Mouse (Mus musculus): ENCODE results near the gene Rras. TPM values are rescaled to one million over a fixed set of nuclear protein-coding genes. Genes with fewer than 3 reads are reported as not detected.

Gene Rras
- 10 to 100 TPM; 11.8 to 12.2 TPM for total RNA-seq (2021)
- long read RNA-seq, experiment 1, transcript Rras-201 (6 exons, 995 nt): major isoform, 6 of 7 reads
- long read RNA-seq, experiment 1, partial matches to known transcripts: 0 of 7 reads
- long read RNA-seq, experiment 1, other reads (novel, unspliced or antisense): 1 of 7 reads
- long read RNA-seq, experiment 2, transcript Rras-201 (6 exons, 995 nt): major isoform, 10 of 10 reads
- long read RNA-seq, experiment 2, partial matches to known transcripts: 0 of 10 reads
- long read RNA-seq, experiment 2, other reads (novel, unspliced or antisense): 0 of 10 reads

DNA sequence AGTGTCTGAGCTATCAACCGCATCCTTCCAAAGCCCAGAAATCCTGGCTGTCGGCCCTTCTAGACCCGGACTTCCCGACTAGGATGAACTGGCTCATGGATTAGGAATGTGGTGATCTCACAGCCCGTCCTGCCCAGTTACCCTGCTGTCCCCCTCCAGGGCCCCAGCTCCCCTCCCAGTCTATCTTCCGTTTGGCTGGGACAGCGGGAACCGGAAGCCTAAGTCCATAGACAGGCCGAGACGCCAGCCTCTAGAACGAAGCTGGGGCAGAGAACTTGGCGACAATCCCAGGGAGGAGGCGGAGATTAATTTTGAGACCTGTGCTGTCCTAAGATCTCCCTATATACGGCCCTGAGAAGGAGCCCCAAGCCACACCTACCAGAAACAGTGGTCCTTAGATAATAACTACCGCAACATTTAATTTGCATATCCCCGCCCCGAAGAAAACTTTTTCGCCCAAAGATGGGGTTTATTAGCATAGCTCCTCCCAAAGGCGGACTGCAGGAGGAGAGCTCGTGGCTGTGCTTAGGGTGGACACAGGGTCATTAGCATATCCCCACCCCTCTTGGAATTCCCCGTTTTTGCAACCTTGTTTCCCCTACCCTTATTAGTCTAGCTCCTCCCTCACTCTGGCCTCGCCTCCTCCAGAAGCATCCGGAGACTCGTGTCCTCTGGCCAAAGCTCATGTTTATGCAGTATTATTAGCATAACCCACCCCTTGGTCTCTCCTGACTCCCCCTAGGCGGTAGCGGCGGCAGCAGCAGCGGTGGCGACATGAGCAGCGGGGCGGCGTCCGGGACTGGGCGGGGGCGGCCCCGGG, at the start of gene Rras:
Rras (plus strand) TSS at position 720 of the 820 bp plus-strand sequence.
- intact Hi-C loops (cut with DNase I): loop anchor here (2.0 kb wide), 1 partner anchor 35 kb away; the partner anchor contains the start of gene Prr12
- H3K4me3 ChIP-seq: peak within 1 kb of the TSS; percentile 69
- DNase-seq (ENCODE audit: extremely low spot score in 1 of 2, low spot score in 2 of 2): peak; percentile 68 to 82

DNA sequence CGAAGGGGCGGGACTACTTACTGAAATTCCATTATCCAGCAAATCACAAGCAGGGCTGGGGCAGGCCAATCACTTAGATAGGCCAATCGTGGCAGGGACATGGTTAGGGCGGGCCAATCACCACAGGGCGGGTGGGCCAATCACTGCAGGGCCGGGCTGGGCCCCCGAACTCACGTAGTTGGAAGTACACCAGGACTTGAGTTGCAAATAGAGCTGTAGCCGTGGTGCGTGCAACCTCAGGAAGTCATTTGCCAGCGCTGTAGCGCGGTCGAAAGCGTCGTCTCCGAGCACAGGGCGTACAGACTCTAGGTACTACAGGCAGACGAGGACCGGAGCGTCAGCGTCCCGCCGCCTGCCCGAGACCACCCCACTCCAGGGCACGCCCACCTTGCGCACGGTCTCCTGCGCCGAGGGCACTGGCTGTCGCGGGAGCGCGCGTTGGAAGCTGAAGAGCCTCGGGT, 47.5 kb upstream of the Rras start:
- peak overlapping the region; percentile 4; the same call in 1 of the 2 replicates for H3K27ac ChIP-seq
- peak; percentile 72 to 80 for DNase-seq (ENCODE audit: extremely low spot score in 1 of 2, low spot score in 2 of 2)
- intact Hi-C loops (cut with DNase I): no loop called here
- peak overlapping the region; percentile 49 for H3K4me3 ChIP-seq
- no peak for TF ChIP-seq CTCF (IDR thresholded peaks at IDR 0.05)

More for the DNA sequence above, at the start of gene Rras:
- peak; percentile 6 for TF ChIP-seq CTCF (IDR thresholded peaks at IDR 0.05)
- H3K27ac ChIP-seq: peak within 1 kb of the TSS; percentile 89

DNA sequence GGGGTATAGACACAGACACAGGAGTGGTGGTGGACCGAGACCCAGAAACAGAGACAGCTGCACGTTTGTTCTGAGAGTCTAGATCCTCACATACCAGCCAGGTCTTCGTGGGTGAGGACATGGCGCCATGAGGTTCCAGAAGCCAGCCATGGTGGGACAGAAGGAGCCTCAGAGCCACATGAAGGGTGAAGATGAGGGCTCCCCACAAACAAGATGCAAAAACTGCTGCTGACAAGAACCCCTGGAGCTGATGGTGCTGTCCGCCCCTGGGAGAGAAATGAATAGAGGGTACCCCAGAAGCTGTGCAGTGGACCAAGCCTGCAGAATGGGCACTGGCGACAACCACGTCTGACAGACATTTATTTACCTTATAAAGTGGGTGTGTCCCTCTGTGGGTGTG, 46.6 kb upstream of the Rras start:
- no peak for DNase-seq (ENCODE audit: extremely low spot score in 1 of 2, low spot score in 2 of 2)
- no peak overlapping the region; the same call in 1 of the 2 replicates for H3K27ac ChIP-seq
- H3K4me3 ChIP-seq: peak overlapping the region; percentile 49; the same call in 1 of the 2 replicates
- intact Hi-C loops (cut with DNase I): no loop called here
- no peak for TF ChIP-seq CTCF (IDR thresholded peaks at IDR 0.05)

DNA sequence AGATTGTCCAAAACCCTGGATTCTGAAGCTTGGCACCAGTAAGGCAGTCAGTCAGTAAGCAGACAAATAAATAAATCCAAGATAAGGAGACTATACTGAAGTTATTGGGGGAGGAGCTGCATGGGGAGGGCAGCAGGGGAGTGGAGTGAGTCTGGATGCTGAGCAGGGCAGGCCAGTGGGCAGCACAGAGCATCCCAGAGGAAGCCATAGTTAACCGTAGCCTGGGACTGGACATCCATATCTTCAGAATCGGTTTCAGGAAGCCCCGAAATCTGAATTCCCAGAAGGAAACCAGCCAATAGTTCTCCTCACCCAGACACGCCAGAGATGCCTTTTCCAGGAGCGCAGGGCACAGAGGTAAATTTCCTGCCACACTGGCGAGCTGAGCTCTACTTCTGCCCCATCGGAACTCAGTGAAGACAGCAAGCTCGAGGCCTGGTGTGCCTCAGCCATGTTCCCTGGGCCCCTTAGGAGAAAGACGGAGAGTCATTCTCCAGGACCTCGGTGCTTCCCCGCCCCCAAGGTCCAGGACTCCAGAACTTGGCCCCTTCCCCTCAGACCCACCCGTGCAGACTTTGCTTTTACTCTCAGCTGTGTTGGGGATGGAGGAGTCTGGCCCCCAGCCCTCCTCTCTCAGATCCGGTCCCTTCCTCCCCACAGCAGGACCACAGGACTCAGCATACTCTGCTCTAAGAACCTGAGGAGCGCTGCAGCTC, 44.2 kb upstream of the Rras start:
- intact Hi-C loops (cut with DNase I): no loop called here
- no peak for TF ChIP-seq CTCF (IDR thresholded peaks at IDR 0.05)
- H3K27ac ChIP-seq: peak overlapping the region; percentile 97
- no peak for DNase-seq (ENCODE audit: extremely low spot score in 1 of 2, low spot score in 2 of 2)
- peak overlapping the region; percentile 84 for H3K4me3 ChIP-seq

DNA sequence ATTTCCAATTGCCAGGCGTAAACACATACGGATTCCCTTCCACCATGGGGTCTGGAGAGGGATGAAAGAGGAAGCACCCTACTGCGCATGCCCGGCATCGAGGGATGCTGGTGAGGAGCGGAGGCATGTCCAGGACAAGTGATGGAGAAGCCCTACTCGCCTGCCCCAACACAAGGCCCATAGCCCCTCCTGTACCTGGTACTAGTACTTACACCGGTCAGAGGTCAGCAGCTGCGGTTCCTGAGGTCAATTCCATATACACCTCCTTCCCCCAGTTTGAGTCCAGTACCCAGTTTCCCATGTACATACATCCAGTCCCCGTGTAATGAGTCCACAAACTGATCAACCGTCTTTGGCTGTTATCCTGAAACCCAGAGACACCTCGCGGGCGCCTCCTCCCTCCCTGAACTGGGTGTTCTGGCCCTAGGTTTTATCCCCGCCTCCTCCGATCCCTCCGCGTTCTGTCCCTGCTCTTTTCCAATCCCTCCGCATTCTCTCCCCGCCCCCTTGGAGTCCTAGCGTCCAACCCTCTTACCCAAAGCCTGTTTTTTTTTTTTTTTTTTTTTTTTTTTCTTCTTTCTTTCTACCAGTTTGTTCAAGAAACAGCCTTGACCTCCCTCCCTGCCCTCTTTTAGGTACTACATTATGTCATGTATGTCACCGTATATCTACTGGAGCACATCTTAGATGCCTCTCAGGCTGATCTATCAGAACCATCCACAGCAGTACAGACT, 43.2 kb upstream of the Rras start, which contains the start of gene Cpt1c:
Cpt1c (minus strand) TSS at position 469 of the 734 bp plus-strand sequence.
- peak; percentile 87 to 88 for DNase-seq (ENCODE audit: extremely low spot score in 1 of 2, low spot score in 2 of 2)
- H3K4me3 ChIP-seq: peak within 1 kb of the TSS; percentile 84
- no peak; the same call in 1 of the 2 replicates for TF ChIP-seq CTCF (IDR thresholded peaks at IDR 0.05)
- intact Hi-C loops (cut with DNase I): no loop called here
- H3K27ac ChIP-seq: peak within 1 kb of the TSS; percentile 97

DNA sequence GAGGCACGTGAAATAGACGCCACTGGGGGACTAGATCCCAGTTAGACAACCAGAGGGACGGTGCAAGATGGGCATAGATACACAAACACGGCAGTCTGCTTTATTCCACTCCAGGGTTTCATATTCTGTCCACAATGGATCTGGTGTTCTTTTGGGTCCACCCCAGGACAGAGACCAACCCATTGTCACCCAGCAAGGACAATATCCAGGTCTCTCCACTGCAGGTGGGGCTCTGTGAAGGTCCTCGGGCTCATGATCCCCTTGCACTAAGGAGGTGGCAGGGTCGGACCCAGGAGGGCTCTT, 42.7 kb upstream of the Rras start:
- Histone ChIP-seq H3K4me3 (peak overlapping the region; percentile 84), H3K27ac (peak overlapping the region; percentile 54)
- intact Hi-C loops (cut with DNase I): no loop called here
- no peak for TF ChIP-seq CTCF (IDR thresholded peaks at IDR 0.05)
- DNase-seq (ENCODE audit: extremely low spot score in 1 of 2, low spot score in 2 of 2): no peak

DNA sequence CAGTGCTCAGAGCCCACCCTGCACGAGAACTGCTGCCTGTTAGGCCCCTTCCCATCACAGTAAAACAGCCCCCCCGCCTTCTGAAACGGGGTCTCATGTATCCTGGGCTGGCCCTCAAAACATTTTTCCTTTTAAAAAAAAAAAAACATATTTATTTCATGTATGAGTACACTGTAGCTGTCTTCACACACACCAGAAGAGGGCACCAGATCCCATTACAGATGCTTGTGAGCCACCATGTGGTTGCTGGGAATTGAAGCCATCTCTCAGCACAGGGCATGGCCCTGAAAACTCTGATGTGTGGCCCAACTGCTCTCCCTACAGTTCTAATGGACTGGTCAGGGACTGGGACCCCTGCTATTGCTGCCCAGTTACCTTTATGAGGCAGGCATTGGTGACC, 39.5 kb upstream of the Rras start:
- intact Hi-C loops (cut with DNase I): no loop called here
- TF ChIP-seq CTCF (IDR thresholded peaks at IDR 0.05): peak; percentile 15; the same call in 1 of the 2 replicates

DNA sequence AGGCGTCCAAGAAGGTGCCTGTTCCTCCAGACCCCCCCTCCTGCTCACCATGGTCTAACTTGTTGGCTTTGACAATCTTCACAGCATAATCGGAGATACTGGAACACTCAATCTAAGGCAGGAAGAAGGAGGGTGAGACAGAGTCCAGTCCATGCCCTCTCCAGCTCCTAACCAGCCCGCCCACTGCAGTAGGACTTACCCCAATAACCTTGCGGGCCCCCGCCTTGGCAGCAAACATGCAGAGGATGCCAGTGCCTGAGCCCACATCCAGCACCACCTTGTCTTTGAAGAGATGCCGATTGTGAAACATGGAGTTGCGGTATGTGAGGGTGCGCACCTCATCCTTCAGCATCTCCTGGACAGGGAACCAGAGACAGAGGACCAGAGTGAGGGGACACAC, 36.2 kb upstream of the Rras start:
- no peak overlapping the region for H3K27ac ChIP-seq
- H3K4me3 ChIP-seq: no peak overlapping the region
- DNase-seq (ENCODE audit: extremely low spot score in 1 of 2, low spot score in 2 of 2): no peak
- no peak for TF ChIP-seq CTCF (IDR thresholded peaks at IDR 0.05)
- intact Hi-C loops (cut with DNase I): loop anchor here (5.0 kb wide), 1 partner anchor 86 kb away; no protein-coding TSS in a partner anchor

More for the DNA sequence above, 39.5 kb upstream of the Rras start:
- DNase-seq (ENCODE audit: extremely low spot score in 1 of 2, low spot score in 2 of 2): no peak
- Histone ChIP-seq H3K27ac (no peak overlapping the region), H3K4me3 (no peak overlapping the region)

DNA sequence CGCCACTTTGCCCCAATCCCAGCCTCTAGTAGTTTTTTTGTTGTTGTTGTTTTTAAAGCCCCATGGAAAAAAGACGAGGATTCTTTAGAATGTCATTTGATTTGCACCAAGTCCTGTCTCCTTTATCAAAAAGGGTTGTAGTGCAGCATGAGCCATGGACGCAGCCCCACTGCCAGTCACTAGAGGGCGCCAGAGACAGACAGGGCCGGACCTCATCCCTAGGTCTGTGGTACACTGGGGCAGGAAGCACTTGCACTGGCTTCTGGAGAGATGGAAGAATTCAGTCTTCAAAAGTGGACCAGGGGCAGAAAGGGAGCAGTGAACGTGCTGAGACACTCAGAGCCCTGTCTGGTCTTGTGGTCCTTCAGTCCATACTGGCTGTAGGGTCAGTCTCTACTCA, 34.7 kb upstream of the Rras start:
- no peak overlapping the region for H3K27ac ChIP-seq
- peak; percentile 75 to 88 for DNase-seq (ENCODE audit: extremely low spot score in 1 of 2, low spot score in 2 of 2)
- H3K4me3 ChIP-seq: no peak overlapping the region
- peak; percentile 97 for TF ChIP-seq CTCF (IDR thresholded peaks at IDR 0.05)
- intact Hi-C loops (cut with DNase I): loop anchor here (5.0 kb wide), 1 partner anchor 84 kb away; no protein-coding TSS in a partner anchor

DNA sequence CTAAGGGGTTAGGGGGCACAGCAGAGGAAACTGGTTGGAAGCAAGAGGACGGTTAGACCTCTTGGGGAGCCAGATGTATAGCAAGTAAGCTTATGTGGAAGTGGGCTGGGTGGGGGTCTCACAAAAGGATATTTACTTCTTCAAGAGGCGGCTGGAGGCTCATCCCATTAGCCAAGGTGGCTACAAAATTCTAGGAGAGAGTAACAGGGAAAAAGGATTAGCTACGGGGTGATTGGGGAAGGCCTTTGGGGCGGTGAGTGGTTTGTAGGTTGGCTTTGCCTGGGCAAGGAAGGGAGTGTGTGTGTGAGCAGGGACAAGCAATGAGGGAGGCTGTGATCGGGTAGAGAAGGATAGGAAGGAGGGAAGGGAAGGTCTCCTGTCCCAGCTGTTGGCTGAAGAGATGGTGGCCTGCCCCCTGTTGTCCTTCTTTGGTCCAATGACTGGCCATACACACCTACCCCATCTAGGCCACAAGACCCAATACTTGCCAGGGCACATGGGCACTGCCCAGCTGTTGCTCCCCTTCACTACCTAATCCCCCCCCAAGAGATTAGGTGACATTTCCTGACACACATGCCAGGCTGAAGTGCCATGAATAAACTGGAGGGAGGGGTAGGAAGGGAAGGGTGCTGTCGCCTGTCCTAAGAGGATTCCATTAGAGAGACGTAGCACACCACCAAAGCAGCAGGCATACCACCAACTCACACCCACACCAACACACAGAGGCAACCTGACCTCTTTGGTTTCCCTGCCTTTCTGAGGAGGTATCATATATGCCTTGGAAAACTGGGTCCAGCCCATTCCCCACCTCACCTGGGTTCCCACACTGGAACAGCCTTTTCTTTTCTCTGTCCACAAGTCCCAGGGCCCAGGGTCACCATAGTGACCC, 33.6 kb upstream of the Rras start:
- H3K4me3 ChIP-seq: no peak overlapping the region
- H3K27ac ChIP-seq: no peak overlapping the region
- intact Hi-C loops (cut with DNase I): loop anchor here (5.0 kb wide), 1 partner anchor 83 kb away; no protein-coding TSS in a partner anchor
- no peak for TF ChIP-seq CTCF (IDR thresholded peaks at IDR 0.05)
- DNase-seq (ENCODE audit: extremely low spot score in 1 of 2, low spot score in 2 of 2): no peak

Data from left cerebral cortex, adult 2 months (tissue).